Comparison of ENCODE assay signal across 8 mouse cellular contexts in genomic region chr9:108307021-108307807, GRCm38 (mm10). TPM values are rescaled to one million over a fixed set of nuclear protein-coding genes. Genes with fewer than 3 reads are reported as not detected.
A peak's percentile ranks its signal among the peaks of the same experiment; 100 is the strongest.
DNase-seq lines count a peak whose midpoint lies in the region; ATAC-seq and TF ChIP-seq lines count a peak whose summit lies in the region.

No protein-coding gene starts in this region.

- no peak for TF ChIP-seq RAD21 in MEL (IDR thresholded peaks at IDR 0.05; ENCODE audit: low read depth, low read length)

- peak overlapping the region; percentile 96 for H3K27ac ChIP-seq in kidney, adult 2 months (ENCODE audit: insufficient read depth, low read depth, low read length)
- peak overlapping the region; percentile 90 for H3K27ac ChIP-seq in MEL (ENCODE audit: control insufficient read depth, low read depth, low read length)
- H3K27ac ChIP-seq in hindbrain, embryonic 11.5 days (ENCODE audit: low read depth, low read length), result peak overlapping the region; percentile 100; the same call in 1 of the 2 replicates
- peak overlapping the region; percentile 98 for H3K27ac ChIP-seq in midbrain, embryonic 13.5 days

- ATAC-seq in hindbrain, embryonic 11.5 days (ENCODE audit: low FRiP score), result no peak
- no peak for ATAC-seq in midbrain, embryonic 13.5 days

- H3K9me3 ChIP-seq in MEL (replicated peaks; ENCODE audit: insufficient read depth, low read length), result no peaks in the 10 kb centered on the region
- no peaks in the 10 kb centered on the region for H3K9me3 ChIP-seq in hindbrain, embryonic 11.5 days (ENCODE audit: control insufficient read depth, low read length)
- no peaks in the 10 kb centered on the region for H3K9me3 ChIP-seq in midbrain, embryonic 13.5 days

- TF ChIP-seq EP300 in MEL (IDR thresholded peaks at IDR 0.05; ENCODE audit: low read depth in 1 of 2, low read length in 2 of 2), result no peak

- TF ChIP-seq POLR2A in kidney, adult 2 months (IDR thresholded peaks at IDR 0.05; ENCODE audit: low read depth, low read length), result no peak
- no peak for TF ChIP-seq POLR2A in MEL (IDR thresholded peaks at IDR 0.05; ENCODE audit: control insufficient read depth in 1 of 2, insufficient read depth in 1 of 2, low read depth in 1 of 2, low read length in 2 of 2, poor library complexity in 1 of 2)

- no peaks in the 10 kb centered on the region for H3K27me3 ChIP-seq in kidney, adult 2 months (replicated peaks; ENCODE audit: control insufficient read depth, insufficient read depth, low read length)
- H3K27me3 ChIP-seq in MEL (ENCODE audit: control insufficient read depth in 1 of 2, insufficient read depth in 2 of 2, low read length in 2 of 2), result no peaks in the 10 kb centered on the region
- no peaks in the 10 kb centered on the region for H3K27me3 ChIP-seq in hindbrain, embryonic 11.5 days (ENCODE audit: control insufficient read depth, insufficient read depth, low read length)
- no peaks in the 10 kb centered on the region for H3K27me3 ChIP-seq in midbrain, embryonic 13.5 days

- peaks cover 60% of the 10 kb centered on the region for H3K79me2 ChIP-seq in MEL (ENCODE audit: control insufficient read depth, insufficient read depth, low read length, poor library complexity)

- under 1% methylated on average over 12 of the region's 12 CpGs for WGBS in kidney, adult 2 months
- WGBS in hindbrain, embryonic 11.5 days, result 29% methylated on average over 12 of the region's 12 CpGs
- 24% methylated on average over 12 of the region's 12 CpGs for WGBS in midbrain, embryonic 13.5 days

- no peak for DNase-seq in kidney, adult 2 months
- no peak for DNase-seq in kidney, adult 18-20 months
- peak; percentile 64 for DNase-seq in MEL (ENCODE audit: low read depth, low spot score)
- no peak for DNase-seq in hindbrain, embryonic 11.5 days (ENCODE audit: low spot score)
- DNase-seq in urinary bladder, postnatal 14 days (ENCODE audit: low spot score), result no peak
- no peak for DNase-seq in embryo, embryonic 9.5 days (ENCODE audit: extremely low spot score)
- no peak for DNase-seq in right cerebral cortex, adult 2 months (ENCODE audit: low spot score in 2 of 2)

- peak overlapping the region; percentile 81 for H3K4me3 ChIP-seq in kidney, adult 2 months (ENCODE audit: insufficient read depth, low read depth, low read length)
- H3K4me3 ChIP-seq in MEL (ENCODE audit: control insufficient read depth in 1 of 2, insufficient read depth in 1 of 2, low read depth in 2 of 2, low read length in 2 of 2), result peak overlapping the region; percentile 87 to 98
- H3K4me3 ChIP-seq in hindbrain, embryonic 11.5 days (ENCODE audit: low read depth, low read length), result peak overlapping the region; percentile 88
- peak overlapping the region; percentile 93 for H3K4me3 ChIP-seq in midbrain, embryonic 13.5 days (replicated peaks)

- H3K9ac ChIP-seq in MEL (ENCODE audit: control insufficient read depth, low read depth, low read length, poor library complexity, severe bottlenecking), result peak overlapping the region; percentile 99
- peak overlapping the region; percentile 93 for H3K9ac ChIP-seq in hindbrain, embryonic 11.5 days (ENCODE audit: low read depth, low read length)
- H3K9ac ChIP-seq in midbrain, embryonic 13.5 days (replicated peaks), result peak overlapping the region; percentile 92

- H3K4me1 ChIP-seq in kidney, adult 2 months (ENCODE audit: control insufficient read depth, insufficient read depth, low read length), result peaks cover 26% of the 10 kb centered on the region
- H3K4me1 ChIP-seq in MEL (ENCODE audit: control insufficient read depth in 1 of 2, insufficient read depth in 2 of 2, low read length in 2 of 2), result peaks cover 4 to 21% of the 10 kb centered on the region in 2 experiments; a peak in 3 of 4 replicates
- H3K4me1 ChIP-seq in hindbrain, embryonic 11.5 days (replicated peaks; ENCODE audit: control insufficient read depth, insufficient read depth, low read length), result peaks cover 4% of the 10 kb centered on the region; the same call in 1 of the 2 replicates
- H3K4me1 ChIP-seq in midbrain, embryonic 13.5 days (replicated peaks), result peaks cover 51% of the 10 kb centered on the region

- no peak for TF ChIP-seq CTCF in kidney, adult 2 months (conservative IDR thresholded peaks at IDR 0.05; ENCODE audit: insufficient read depth, insufficient read length, low read depth, low read length)
- no peak for TF ChIP-seq CTCF in MEL (IDR thresholded peaks at IDR 0.05 in 2 of 3, conservative IDR thresholded peaks at IDR 0.05 in 1 of 3; ENCODE audit: control insufficient read depth in 1 of 3, insufficient read depth in 1 of 3, low read depth in 2 of 3, low read length in 3 of 3, poor library complexity in 1 of 3, severe bottlenecking in 1 of 3)

- H3K4me2 ChIP-seq in hindbrain, embryonic 11.5 days (replicated peaks; ENCODE audit: low read depth, low read length), result peak overlapping the region; percentile 39
- peak overlapping the region; percentile 62 for H3K4me2 ChIP-seq in midbrain, embryonic 13.5 days (replicated peaks)

- H3K36me3 ChIP-seq in kidney, adult 2 months (ENCODE audit: control insufficient read depth, insufficient read depth, low read length), result no peaks in the 10 kb centered on the region; the same call in 1 of the 2 replicates
- H3K36me3 ChIP-seq in MEL (ENCODE audit: control insufficient read depth in 1 of 2, insufficient read depth in 2 of 2, low read length in 2 of 2), result peaks cover 2 to 46% of the 10 kb centered on the region in 2 experiments; a peak in 3 of 4 replicates
- H3K36me3 ChIP-seq in hindbrain, embryonic 11.5 days (ENCODE audit: control insufficient read depth, insufficient read depth, low read length), result no peaks in the 10 kb centered on the region
- H3K36me3 ChIP-seq in midbrain, embryonic 13.5 days, result peaks cover 20% of the 10 kb centered on the region

TF ChIP-seq in MEL, 35 proteins besides CTCF, POLR2A, EP300 and RAD21:
- TF ChIP-seq POLR2AphosphoS5 (IDR thresholded peaks at IDR 0.05; ENCODE audit: borderline replicate concordance, low read depth, low read length), result no peak
- 0 out of 2 replicates have a peak, but pooled peaks have one; percentile 41 for TF ChIP-seq CHD1 (IDR thresholded peaks at IDR 0.05; ENCODE audit: low read depth, low read length)
- TF ChIP-seq MXI1 (IDR thresholded peaks at IDR 0.05; ENCODE audit: low read depth, low read length), result peak; percentile 90
- TF ChIP-seq BHLHE40 (IDR thresholded peaks at IDR 0.05; ENCODE audit: borderline replicate concordance, low read depth, low read length), result peak; percentile 86
- TF ChIP-seq SIN3A (IDR thresholded peaks at IDR 0.05; ENCODE audit: low read length), result peak; percentile 86
- peak; percentile 93 for TF ChIP-seq USF1 (IDR thresholded peaks at IDR 0.05; ENCODE audit: low read depth, low read length)
- TF ChIP-seq ZNF384 (IDR thresholded peaks at IDR 0.05; ENCODE audit: low read depth, low read length), result peak; percentile 33
- no peak for TF ChIP-seq NELFE (IDR thresholded peaks at IDR 0.05; ENCODE audit: low read depth, low read length)
- TF ChIP-seq ETS1 (IDR thresholded peaks at IDR 0.05; ENCODE audit: low read depth, low read length), result no peak
- TF ChIP-seq MAX (IDR thresholded peaks at IDR 0.05; ENCODE audit: low read length), result peak; percentile 94
- TF ChIP-seq USF2 (IDR thresholded peaks at IDR 0.05; ENCODE audit: borderline replicate concordance in 1 of 2, insufficient read depth in 1 of 2, low read depth in 1 of 2, low read length in 2 of 2), result peak; percentile 35 to 73; a peak in 3 of 4 replicates

RNA-seq across cellular contexts. Expression of gene Tcta, which starts 1.3 kb away (rescaled TPM):
- polyA plus RNA-seq in kidney, adult 2 months (2012; rRNA removed), result 53.0 and 55.3 TPM in 2 replicates
- total RNA-seq in MEL (2012; rRNA removed), result 3.4 and 4.9 TPM in 2 replicates
- polyA plus RNA-seq in MEL (2012; ENCODE audit: insufficient read depth in 1 of 2, insufficient read length in 2 of 2, low read depth in 1 of 2, low replicate concordance in 2 of 2, missing spikeins in 1 of 2), result 1 to 10 TPM in 1 of 2 experiments, not detected in 1; 7.0 TPM
- 31.0 and 35.0 TPM in 2 replicates for polyA plus RNA-seq in hindbrain, embryonic 11.5 days (2014; fragmentation: Nextera tagmentation; extraction: Ambion mirVana)
- 52.6 and 57.5 TPM in 2 replicates for polyA plus RNA-seq in midbrain, embryonic 13.5 days (2015; fragmentation: Nextera tagmentation; extraction: Ambion mirVana)

RNA-seq across cellular contexts. Expression of gene Rhoa, which starts 1.3 kb away (rescaled TPM):
- 125 and 179 TPM in 2 replicates for polyA plus RNA-seq in kidney, adult 2 months (2012; rRNA removed)
- 80.9 and 83.1 TPM in 2 replicates for total RNA-seq in MEL (2012; rRNA removed)
- 100 to 1,000 TPM in 1 of 2 experiments, not detected in 1; 241 TPM for polyA plus RNA-seq in MEL (2012; ENCODE audit: insufficient read depth in 1 of 2, insufficient read length in 2 of 2, low read depth in 1 of 2, low replicate concordance in 2 of 2, missing spikeins in 1 of 2)
- polyA plus RNA-seq in hindbrain, embryonic 11.5 days (2014; fragmentation: Nextera tagmentation; extraction: Ambion mirVana), result 270 and 295 TPM in 2 replicates
- polyA plus RNA-seq in midbrain, embryonic 13.5 days (2015; fragmentation: Nextera tagmentation; extraction: Ambion mirVana), result 288 and 306 TPM in 2 replicates

RNA-seq across cellular contexts. Expression of gene Amt, which starts 10.6 kb away (rescaled TPM):
- 77.5 and 84.2 TPM in 2 replicates for polyA plus RNA-seq in kidney, adult 2 months (2012; rRNA removed)
- total RNA-seq in MEL (2012; rRNA removed), result 0.15 and 0.26 TPM in 2 replicates
- polyA plus RNA-seq in MEL (2012; ENCODE audit: insufficient read depth in 1 of 2, insufficient read length in 2 of 2, low read depth in 1 of 2, low replicate concordance in 2 of 2, missing spikeins in 1 of 2), result under 1 TPM in 1 of 2 experiments, not detected in 1; 0.58 TPM
- polyA plus RNA-seq in hindbrain, embryonic 11.5 days (2014; fragmentation: Nextera tagmentation; extraction: Ambion mirVana), result 20.5 and 23.8 TPM in 2 replicates
- polyA plus RNA-seq in midbrain, embryonic 13.5 days (2015; fragmentation: Nextera tagmentation; extraction: Ambion mirVana), result 33.6 and 35.5 TPM in 2 replicates

RNA-seq across cellular contexts. Expression of gene Nicn1, which starts 17.0 kb away (rescaled TPM):
- 38.9 and 39.3 TPM in 2 replicates for polyA plus RNA-seq in kidney, adult 2 months (2012; rRNA removed)
- 1.6 and 2.0 TPM in 2 replicates for total RNA-seq in MEL (2012; rRNA removed)
- 1 to 10 TPM in 1 of 2 experiments, not detected in 1; 4.7 TPM for polyA plus RNA-seq in MEL (2012; ENCODE audit: insufficient read depth in 1 of 2, insufficient read length in 2 of 2, low read depth in 1 of 2, low replicate concordance in 2 of 2, missing spikeins in 1 of 2)
- 64.5 and 66.4 TPM in 2 replicates for polyA plus RNA-seq in hindbrain, embryonic 11.5 days (2014; fragmentation: Nextera tagmentation; extraction: Ambion mirVana)
- polyA plus RNA-seq in midbrain, embryonic 13.5 days (2015; fragmentation: Nextera tagmentation; extraction: Ambion mirVana), result 118 TPM in 2 replicates

RNA-seq across cellular contexts. Expression of gene Gpx1, which starts 31.5 kb away (rescaled TPM):
- 5,487 and 5,501 TPM in 2 replicates for polyA plus RNA-seq in kidney, adult 2 months (2012; rRNA removed)
- 1,163 and 1,351 TPM in 2 replicates for total RNA-seq in MEL (2012; rRNA removed)
- 1,000 to 10,000 TPM; 1,085 to 1,266 TPM for polyA plus RNA-seq in MEL (2012; ENCODE audit: insufficient read depth in 1 of 2, insufficient read length in 2 of 2, low read depth in 1 of 2, low replicate concordance in 2 of 2, missing spikeins in 1 of 2)
- 821 and 840 TPM in 2 replicates for polyA plus RNA-seq in hindbrain, embryonic 11.5 days (2014; fragmentation: Nextera tagmentation; extraction: Ambion mirVana)
- 474 and 511 TPM in 2 replicates for polyA plus RNA-seq in midbrain, embryonic 13.5 days (2015; fragmentation: Nextera tagmentation; extraction: Ambion mirVana)

Comparison
In these comparisons a context has a peak if more than half of its experiments do, and no peak if none do; other contexts are left out.
1. RNA of gene Amt, which starts 10.6 kb away (polyA plus RNA-seq): 77.5 to 84.2 TPM in kidney, adult 2 months, 33.6 to 35.5 TPM in midbrain, embryonic 13.5 days and 20.5 to 23.8 TPM in hindbrain, embryonic 11.5 days; 0.58 TPM in MEL; every median in the first group is over 10 times any median in the second.
2. Peak in every context shown above with its lines, with median percentiles within 50 percentile points of each other: H3K27ac ChIP-seq, H3K4me3 ChIP-seq and H3K9ac ChIP-seq.